ENCODE assay signal across 9 mouse cellular contexts in genomic region chr2:32429215-32429891, GRCm38 (mm10). TPM values are rescaled to one million over a fixed set of nuclear protein-coding genes. Genes with fewer than 3 reads are reported as not detected.
DNase-seq lines count a peak whose midpoint lies in the region; ATAC-seq lines count a peak whose summit lies in the region.
"Had no signal": no experiment of that assay in that cellular context is flagged by ENCODE, and none has a peak within 500 bp of the region (broad histone marks: within the 10 kb centered on the region; RNA-seq: fewer than 3 reads in every experiment).

No protein-coding gene starts in this region.

- H3K4me1 ChIP-seq in neural tube, embryonic 11.5 days (ENCODE audit: control insufficient read depth, insufficient read depth, low read length): peaks cover 21% of the 10 kb centered on the region; the same call in 1 of the 2 replicates

- 74% methylated on average over 4 of the region's 4 CpGs for WGBS in neural tube, embryonic 11.5 days

- H3K4me3 ChIP-seq in neural tube, embryonic 11.5 days (ENCODE audit: low read depth, low read length): no peak overlapping the region

- H3K4me2 ChIP-seq in neural tube, embryonic 11.5 days (ENCODE audit: low read depth): peak overlapping the region; percentile 24; the same call in 1 of the 2 replicates

- DNase-seq in heart, adult 11 months: peak; percentile 93
- DNase-seq in heart, postnatal 10 days: no peak
- DNase-seq in neural tube, embryonic 11.5 days (ENCODE audit: low spot score): no peak
- DNase-seq in neural tube, embryonic 10.5 days (ENCODE audit: extremely low spot score, low spot score): no peak
- no peak for DNase-seq in right cerebral cortex, adult 18-20 months
- no peak for DNase-seq in testis, postnatal 14 days (ENCODE audit: low spot score)
- DNase-seq in urinary bladder, postnatal 10 days (ENCODE audit: low spot score): no peak
- DNase-seq: cerebellum, adult 18-20 months had no signal

- no peaks in the 10 kb centered on the region for H3K9me3 ChIP-seq in neural tube, embryonic 11.5 days (ENCODE audit: control insufficient read depth, low read length)

- intact Hi-C loops in heart, postnatal 10 days (cut with DNase I): loop anchor here (2.0 kb wide), 1 partner anchor 21 kb away; the partner anchor contains the start of genes Naif1 and Slc25a25

- ATAC-seq in neural tube, embryonic 11.5 days (ENCODE audit: insufficient read depth, low FRiP score, low TSS enrichment): no peak
- ATAC-seq in megakaryocyte progenitor cell, adult 5-6 weeks (replicated peaks; ENCODE audit: poor library complexity): peak; percentile 63

- no peaks in the 10 kb centered on the region for H3K27me3 ChIP-seq in neural tube, embryonic 11.5 days (ENCODE audit: control insufficient read depth, insufficient read depth, low read length)

- H3K9ac ChIP-seq in neural tube, embryonic 11.5 days (ENCODE audit: low read length): no peak overlapping the region; the same call in 1 of the 2 replicates

- no peaks in the 10 kb centered on the region; the same call in 1 of the 2 replicates for H3K36me3 ChIP-seq in neural tube, embryonic 11.5 days (ENCODE audit: control insufficient read depth, insufficient read depth, low read length)

- H3K27ac ChIP-seq in neural tube, embryonic 11.5 days (ENCODE audit: low read depth, low read length): no peak overlapping the region

RNA-seq across cellular contexts. Expression of gene Naif1, which starts 20.9 kb away (rescaled TPM):
- 1 to 10 TPM; 3.2 to 4.4 TPM for total RNA-seq in heart, postnatal 10 days (2021)
- 5.5 and 6.9 TPM in 2 replicates for polyA plus RNA-seq in neural tube, embryonic 11.5 days (2014; fragmentation: Nextera tagmentation; extraction: Ambion mirVana)
- 1.5 and 1.9 TPM in 2 replicates for total RNA-seq in megakaryocyte progenitor cell, adult 5-6 weeks (2015)
- total RNA-seq in megakaryocyte progenitor cell, adult 5-6 weeks (2017): 3.5 TPM in 2 replicates

RNA-seq across cellular contexts. Expression of gene Slc25a25, which starts 21.9 kb away (rescaled TPM):
- total RNA-seq in heart, postnatal 10 days (2021): 10 to 100 TPM; 10.1 to 13.5 TPM
- 28.1 and 33.5 TPM in 2 replicates for polyA plus RNA-seq in neural tube, embryonic 11.5 days (2014; fragmentation: Nextera tagmentation; extraction: Ambion mirVana)
- total RNA-seq in megakaryocyte progenitor cell, adult 5-6 weeks (2015): 5.2 and 6.4 TPM in 2 replicates
- 10.7 and 11.5 TPM in 2 replicates for total RNA-seq in megakaryocyte progenitor cell, adult 5-6 weeks (2017)

RNA-seq across cellular contexts. Expression of gene Ptges2, which starts 33.7 kb away (rescaled TPM):
- 10 to 100 TPM; 63.4 to 70.0 TPM for total RNA-seq in heart, postnatal 10 days (2021)
- 25.6 and 33.6 TPM in 2 replicates for polyA plus RNA-seq in neural tube, embryonic 11.5 days (2014; fragmentation: Nextera tagmentation; extraction: Ambion mirVana)
- 6.3 and 12.1 TPM in 2 replicates for total RNA-seq in megakaryocyte progenitor cell, adult 5-6 weeks (2015)
- 9.5 and 10.6 TPM in 2 replicates for total RNA-seq in megakaryocyte progenitor cell, adult 5-6 weeks (2017)

RNA-seq across cellular contexts. Expression of gene Lcn2, which starts 41.3 kb away (rescaled TPM):
- total RNA-seq in heart, postnatal 10 days (2021): 1 to 10 TPM; 4.2 to 7.1 TPM
- 0.25 and 0.51 TPM in 2 replicates for polyA plus RNA-seq in neural tube, embryonic 11.5 days (2014; fragmentation: Nextera tagmentation; extraction: Ambion mirVana)
- 437 and 498 TPM in 2 replicates for total RNA-seq in megakaryocyte progenitor cell, adult 5-6 weeks (2015)
- 53.7 and 107 TPM in 2 replicates for total RNA-seq in megakaryocyte progenitor cell, adult 5-6 weeks (2017)

RNA-seq across cellular contexts. Expression of gene 1110008P14Rik, which starts 47.6 kb away (rescaled TPM):
- total RNA-seq in heart, postnatal 10 days (2021): 10 to 100 TPM; 52.7 to 57.4 TPM
- 59.8 and 65.6 TPM in 2 replicates for polyA plus RNA-seq in neural tube, embryonic 11.5 days (2014; fragmentation: Nextera tagmentation; extraction: Ambion mirVana)
- 15.3 and 18.1 TPM in 2 replicates for total RNA-seq in megakaryocyte progenitor cell, adult 5-6 weeks (2015)
- total RNA-seq in megakaryocyte progenitor cell, adult 5-6 weeks (2017): 8.0 and 15.4 TPM in 2 replicates

Comparison
In these comparisons a context has a peak if more than half of its experiments do, and no peak if none do; other contexts are left out.
1. RNA of gene Ptges2, which starts 33.7 kb away (total RNA-seq): 63.4 to 70.0 TPM in heart, postnatal 10 days; 6.3 to 12.1 TPM in megakaryocyte progenitor cell, adult 5-6 weeks; every median in the first group is over 4 times any median in the second.